Mouse (Mus musculus) layer of hippocampus, postnatal 25 days (tissue): ENCODE data around the gene Zfp428. TPM values are rescaled to one million over a fixed set of nuclear protein-coding genes. Genes with fewer than 3 reads are reported as not detected.

Experiments used
- DNase-seq, 2 experiments: peaks; one replicate each; pipeline ENCODE4 v3.0.0; 2022; ENCODE audit warnings: mixed read lengths in 2 of 2, low spot score in 1 of 2; ENCODE audit errors: extremely low spot score in 1 of 2
- total RNA-seq, 2 experiments: library from RNA; stranded (reverse); gene quantifications; 2 replicates each; pipeline ENCODE4 v1.2.3; 2021

The Zfp428 gene
- total RNA-seq, 2 experiments from 2014 or later = 39.8 to 45.0 TPM

DNA sequence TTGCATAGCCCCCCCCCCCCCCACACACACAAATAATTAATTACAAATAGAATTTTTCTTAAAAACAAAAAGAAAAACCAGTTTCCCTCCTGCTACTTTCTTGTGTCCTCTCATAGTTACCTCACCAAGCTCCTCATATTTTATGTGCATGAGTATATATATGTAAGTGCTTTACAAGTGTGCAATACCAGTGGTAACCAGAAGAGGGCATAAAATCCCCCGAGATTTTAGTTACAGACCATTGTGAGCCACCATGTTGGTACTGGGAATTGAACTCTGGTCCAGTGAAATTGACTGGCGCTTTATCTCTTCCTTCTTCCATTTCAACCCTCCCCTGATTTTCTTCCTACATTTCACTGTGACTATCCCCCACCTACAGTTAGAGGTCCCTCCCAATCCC is 37.7 kb downstream of the Zfp428 start:
- no peak for DNase-seq

- no peak for DNase-seq
Measured at GRCm38 (mm10) chr7:24546068-24546614, 39.3 kb downstream of the Zfp428 start, which contains the start of the genes Pinlyp and Xrcc1. Gene Pinlyp, minus strand, starts transcription at chr7:24546118. Gene Xrcc1, plus strand, starts transcription at chr7:24546289.

GRCm38 (mm10) chr7:24546634-24547389 is 40.0 kb downstream of the Zfp428 start:
- DNase-seq = peak; percentile 95 to 96

GRCm38 (mm10) chr7:24547534-24548036 is 40.8 kb downstream of the Zfp428 start:
- DNase-seq = no peak

DNA sequence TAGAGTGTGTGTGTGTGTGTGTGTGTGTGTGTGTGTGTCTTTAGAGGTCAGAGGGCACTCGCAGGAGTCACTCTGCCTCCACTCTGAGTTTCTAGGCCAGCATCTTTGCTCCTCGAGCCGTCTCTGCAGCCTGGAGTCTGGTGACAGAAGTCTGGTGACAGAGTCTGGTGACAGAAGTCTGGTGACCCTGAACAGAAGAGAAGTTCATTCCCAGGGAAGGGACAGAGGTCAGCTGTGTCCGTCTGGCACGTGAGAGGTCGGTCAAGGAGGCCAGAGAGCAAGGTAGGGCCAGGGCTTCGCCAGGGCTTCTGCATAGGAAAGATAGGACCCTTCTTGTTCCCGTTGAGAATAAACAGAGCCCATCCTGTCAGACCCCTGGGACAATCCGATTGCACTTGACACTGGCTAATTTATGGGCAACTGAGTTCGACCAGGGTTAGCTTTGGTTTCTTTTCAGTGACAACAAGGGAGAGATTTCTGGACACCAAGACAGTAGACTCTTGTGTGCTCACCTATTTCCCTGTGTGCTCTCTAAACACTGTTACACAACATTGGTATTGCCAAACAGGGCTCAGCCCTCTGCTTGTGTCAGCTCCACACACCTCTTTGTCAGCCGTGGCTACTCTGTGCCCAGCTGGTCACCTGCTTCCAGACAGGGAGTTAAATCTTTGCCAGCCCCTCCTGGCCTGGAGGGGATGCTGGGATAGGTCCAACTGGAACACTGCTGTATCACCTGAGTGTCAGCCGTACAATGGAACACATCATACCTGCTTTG is 45.4 kb downstream of the Zfp428 start:
- DNase-seq = no peak

GRCm38 (mm10) chr7:24555786-24556185 is 49.0 kb downstream of the Zfp428 start:
- DNase-seq = no peak

DNA sequence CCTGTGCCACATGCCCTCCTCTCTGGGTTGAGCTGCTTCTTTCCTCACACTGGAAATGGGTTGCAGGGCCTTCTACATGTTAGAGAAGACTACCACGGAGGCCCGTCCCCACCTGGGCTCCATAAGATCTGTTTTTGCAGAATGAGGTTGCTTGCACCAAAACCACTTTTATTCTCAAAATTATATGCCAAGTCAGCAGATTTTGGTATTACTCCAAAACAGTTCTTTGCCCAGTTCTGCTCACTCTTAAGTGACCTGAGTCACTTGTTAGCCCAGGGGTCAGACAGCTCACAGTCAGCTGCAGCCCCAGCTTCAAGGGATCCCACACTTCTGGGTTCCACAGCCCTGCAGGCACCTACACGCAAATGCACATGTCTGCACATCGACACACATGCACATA is 54.6 kb downstream of the Zfp428 start:
- DNase-seq = no peak

- DNase-seq = no peak
Measured at GRCm38 (mm10) chr7:24563191-24563836, 56.5 kb downstream of the Zfp428 start.

GRCm38 (mm10) chr7:24563837-24564206 is 57.0 kb downstream of the Zfp428 start:
- no peak for DNase-seq

- DNase-seq = peak; percentile 34 to 79
Measured at GRCm38 (mm10) chr7:24564607-24565265, 57.9 kb downstream of the Zfp428 start.

Other genes starting within 250 kb of the Zfp428 start
- 10 to 100 TPM; 12.5 to 13.2 TPM for gene Zfp93, start 236.6 kb upstream of the Zfp428 start, total RNA-seq
- gene Zfp61, start 205.8 kb upstream of the Zfp428 start, total RNA-seq = 10 to 100 TPM; 24.1 to 27.5 TPM
- 10 to 100 TPM; 12.5 to 15.0 TPM for gene Zfp94, start 190.3 kb upstream of the Zfp428 start, total RNA-seq
- not detected for gene Tescl, start 173.1 kb upstream of the Zfp428 start, total RNA-seq
- not detected for gene Lypd5, start 157.8 kb upstream of the Zfp428 start, total RNA-seq
- under 1 TPM; 0.27 to 0.47 TPM for gene Kcnn4, start 136.7 kb upstream of the Zfp428 start, total RNA-seq
- gene Smg9, start 107.4 kb upstream of the Zfp428 start, total RNA-seq = 10 to 100 TPM; 32.9 to 37.9 TPM
- not detected for gene Irgc1, start 54.7 kb upstream of the Zfp428 start, total RNA-seq
- 1 to 10 TPM in 1 of 2 experiments, under 1 TPM in 1; 0.40 to 1.0 TPM for gene Plaur, start 44.5 kb upstream of the Zfp428 start, total RNA-seq
- gene Cadm4, start 25.0 kb upstream of the Zfp428 start, total RNA-seq = 100 to 1,000 TPM; 156 to 179 TPM
- gene AC161166.1, start 5.4 kb downstream of the Zfp428 start, total RNA-seq = not detected
- gene Irgq, start 23.7 kb downstream of the Zfp428 start, total RNA-seq = 10 to 100 TPM; 69.0 to 71.9 TPM
- not detected for gene Pinlyp, start 39.1 kb downstream of the Zfp428 start, total RNA-seq
- gene Xrcc1, start 39.3 kb downstream of the Zfp428 start, total RNA-seq = 10 to 100 TPM; 34.8 to 43.0 TPM
- gene Ethe1, start 80.5 kb downstream of the Zfp428 start, total RNA-seq = 10 to 100 TPM in 1 of 2 experiments, 1 to 10 TPM in 1; 9.0 to 11.5 TPM
- 1 to 10 TPM; 5.6 to 6.2 TPM for gene Zfp575, start 80.6 kb downstream of the Zfp428 start, total RNA-seq
- gene Phldb3, start 103.8 kb downstream of the Zfp428 start, total RNA-seq = under 1 TPM; 0.19 to 0.20 TPM
- gene Lypd3, start 129.5 kb downstream of the Zfp428 start, total RNA-seq = 1 to 10 TPM; 1.4 to 1.6 TPM
- gene Tex101, start 169.7 kb downstream of the Zfp428 start, total RNA-seq = not detected
- not detected for gene BC049730, start 202.2 kb downstream of the Zfp428 start, total RNA-seq
- not detected for gene Gm4763, start 219.9 kb downstream of the Zfp428 start, total RNA-seq